In genomic region chr19:36724970-36725369, GRCm38 (mm10) we compare ENCODE assay signal across 16 mouse cellular contexts. TPM values are rescaled to one million over a fixed set of nuclear protein-coding genes. Genes with fewer than 3 reads are reported as not detected.
"Had no signal": no experiment of that assay in that cellular context is flagged by ENCODE, and none has a peak within 500 bp of the region (broad histone marks: within the 10 kb centered on the region; RNA-seq: fewer than 3 reads in every experiment).

No protein-coding gene starts in this region.

- H3K36me3 ChIP-seq: neural tube, embryonic 15.5 days; stomach, embryonic 15.5 days had no signal

- H3K4me2 ChIP-seq: neural tube, embryonic 15.5 days; stomach, embryonic 15.5 days had no signal

- H3K27me3 ChIP-seq: neural tube, embryonic 15.5 days; stomach, embryonic 15.5 days had no signal

- H3K9ac ChIP-seq: neural tube, embryonic 15.5 days; stomach, embryonic 15.5 days had no signal

- H3K9me3 ChIP-seq: neural tube, embryonic 15.5 days; stomach, embryonic 15.5 days had no signal

- H3K4me3 ChIP-seq: neural tube, embryonic 15.5 days; stomach, embryonic 15.5 days had no signal

- DNase-seq: retina, postnatal 1 day; right cerebral cortex, adult 18-20 months; right cerebral cortex, postnatal 14 days; right cerebral cortex, postnatal 25 days; right cerebral cortex, postnatal 4 days; spleen, adult 18-20 months; thymus, adult 18-20 months; thymus, adult 2 months; thymus, postnatal 14 days; thymus, postnatal 25 days; thymus, postnatal 36 days; thymus, postnatal 4 days had no signal

- H3K4me1 ChIP-seq: neural tube, embryonic 15.5 days; stomach, embryonic 15.5 days had no signal

- H3K27ac ChIP-seq: neural tube, embryonic 15.5 days; stomach, embryonic 15.5 days; stomach, postnatal 0 days had no signal

RNA-seq across cellular contexts. Expression of gene Ppp1r3c, which starts 11.5 kb away (rescaled TPM):
- total RNA-seq: neutrophil, adult 5-6 weeks had no signal
